Mouse (Mus musculus): Measurements from ENCODE around the gene Asb6. TPM values are rescaled to one million over a fixed set of nuclear protein-coding genes. Genes with fewer than 3 reads are reported as not detected.

The Asb6 gene
- polyA plus RNA-seq, 1 experiment from 2014 or later, result 42.5 TPM

DNA sequence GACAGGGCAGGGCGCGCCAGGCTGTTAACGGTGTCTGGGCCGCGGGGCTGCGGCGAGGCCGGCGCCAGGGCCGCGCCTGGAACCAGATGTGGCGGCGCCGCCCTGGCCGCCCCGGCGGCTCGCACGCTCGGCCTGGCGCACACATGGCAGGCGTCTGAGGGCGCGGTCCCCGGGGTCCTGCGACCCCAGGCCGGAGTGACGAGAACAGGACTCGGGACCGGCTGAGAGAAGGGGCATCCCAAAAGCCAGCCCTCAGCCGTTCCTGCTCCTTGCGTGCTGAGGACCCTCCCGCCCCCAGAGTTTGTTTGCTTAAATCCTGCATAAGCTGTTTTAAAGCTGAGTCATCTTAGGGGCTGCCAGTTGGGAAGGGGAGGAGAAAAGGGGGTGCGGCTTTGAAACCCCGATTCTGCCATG lies 34.8 kb upstream of the Asb6 start:
- Histone ChIP-seq H3K27me3 (ENCODE audit: control insufficient read depth, insufficient read depth, low read length) (peaks cover 8% of the 10 kb centered on the region), H3K9me3 (ENCODE audit: control insufficient read depth, low read length) (no peaks in the 10 kb centered on the region), H3K9ac (ENCODE audit: low read length) (peak overlapping the region; percentile 32; the same call in 1 of the 2 replicates), H3K4me3 (ENCODE audit: low read depth, low read length) (peak overlapping the region; percentile 17; the same call in 1 of the 2 replicates), H3K27ac (ENCODE audit: low read depth, low read length) (no peak overlapping the region), H3K36me3 (ENCODE audit: control insufficient read depth, insufficient read depth, low read length) (no peaks in the 10 kb centered on the region), H3K4me2 (ENCODE audit: low read depth, low read length, severe bottlenecking) (peak overlapping the region; percentile 43; the same call in 1 of the 2 replicates), H3K4me1 (replicated peaks; ENCODE audit: control insufficient read depth, insufficient read depth, low read length) (peaks cover 6% of the 10 kb centered on the region; the same call in 1 of the 2 replicates)
- 3% methylated on average over 35 of the region's 35 CpGs for WGBS
- no peak for DNase-seq (ENCODE audit: low spot score)
- no peak for ATAC-seq (replicated peaks; ENCODE audit: low FRiP score)

DNA sequence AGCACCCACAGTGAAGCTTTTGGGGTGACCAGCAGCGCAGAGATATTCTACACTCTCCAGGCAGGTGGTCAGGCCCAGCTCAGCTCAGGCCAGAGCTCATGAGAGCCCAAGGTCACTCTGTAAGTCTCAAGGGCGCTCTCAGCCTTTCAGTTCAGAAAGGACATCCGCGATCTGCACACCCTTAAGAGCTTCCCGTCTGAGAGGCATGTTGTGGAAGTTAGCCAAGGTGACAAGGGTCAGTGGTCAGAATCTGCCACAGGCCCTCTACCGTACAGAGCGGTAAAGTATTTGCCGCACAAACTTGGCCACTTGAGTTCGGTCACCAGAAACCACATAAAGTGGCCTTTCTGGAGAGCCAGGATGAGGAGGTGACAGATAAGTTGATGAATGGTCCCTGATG lies 33.4 kb upstream of the Asb6 start:
- peaks cover 6% of the 10 kb centered on the region; the same call in 1 of the 2 replicates for H3K4me1 ChIP-seq (replicated peaks; ENCODE audit: control insufficient read depth, insufficient read depth, low read length)

DNA sequence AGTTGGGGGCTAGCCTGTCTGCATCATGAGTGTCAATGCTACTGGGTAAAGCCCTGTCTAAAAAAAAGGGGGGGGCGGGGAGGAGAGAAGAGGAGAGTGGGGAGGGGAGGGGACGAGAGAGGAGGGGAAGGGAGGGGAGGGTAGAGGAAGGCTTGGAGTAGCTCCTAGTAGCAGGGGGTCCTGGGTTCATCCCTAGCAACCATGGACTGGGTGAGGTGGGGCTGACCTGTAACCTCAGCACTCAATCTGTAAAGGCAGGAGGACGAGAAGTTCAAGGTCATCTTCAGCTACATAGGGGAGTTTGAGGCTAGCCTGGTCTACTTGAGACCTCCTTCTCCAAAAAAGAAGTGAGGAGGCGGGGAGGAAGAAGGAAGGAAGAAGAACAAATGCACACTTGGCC lies 31.9 kb upstream of the Asb6 start:
- no peak overlapping the region for H3K4me3 ChIP-seq (ENCODE audit: low read depth, low read length)
- no peak for ATAC-seq (replicated peaks; ENCODE audit: low FRiP score)
- no peak overlapping the region for H3K4me2 ChIP-seq (ENCODE audit: low read depth, low read length, severe bottlenecking)
- H3K4me1 ChIP-seq (replicated peaks; ENCODE audit: control insufficient read depth, insufficient read depth, low read length), result peaks cover 6% of the 10 kb centered on the region; the same call in 1 of the 2 replicates
- no peak overlapping the region for H3K9ac ChIP-seq (ENCODE audit: low read length)
- H3K27me3 ChIP-seq (ENCODE audit: control insufficient read depth, insufficient read depth, low read length), result peaks cover 8% of the 10 kb centered on the region
- H3K36me3 ChIP-seq (ENCODE audit: control insufficient read depth, insufficient read depth, low read length), result no peaks in the 10 kb centered on the region
- no peak overlapping the region for H3K27ac ChIP-seq (ENCODE audit: low read depth, low read length)
- WGBS, result 63% methylated on average over 4 of the region's 4 CpGs
- H3K9me3 ChIP-seq (ENCODE audit: control insufficient read depth, low read length), result no peaks in the 10 kb centered on the region
- no peak for DNase-seq (ENCODE audit: low spot score)

More for the DNA sequence above, 33.4 kb upstream of the Asb6 start:
- ATAC-seq (replicated peaks; ENCODE audit: low FRiP score), result no peak
- Histone ChIP-seq H3K27me3 (ENCODE audit: control insufficient read depth, insufficient read depth, low read length) (peaks cover 8% of the 10 kb centered on the region), H3K4me2 (ENCODE audit: low read depth, low read length, severe bottlenecking) (no peak overlapping the region), H3K27ac (ENCODE audit: low read depth, low read length) (no peak overlapping the region), H3K9ac (ENCODE audit: low read length) (no peak overlapping the region), H3K9me3 (ENCODE audit: control insufficient read depth, low read length) (no peaks in the 10 kb centered on the region), H3K36me3 (ENCODE audit: control insufficient read depth, insufficient read depth, low read length) (no peaks in the 10 kb centered on the region), H3K4me3 (ENCODE audit: low read depth, low read length) (no peak overlapping the region)
- 88% methylated on average over 9 of the region's 9 CpGs for WGBS
- DNase-seq (ENCODE audit: low spot score), result no peak

DNA sequence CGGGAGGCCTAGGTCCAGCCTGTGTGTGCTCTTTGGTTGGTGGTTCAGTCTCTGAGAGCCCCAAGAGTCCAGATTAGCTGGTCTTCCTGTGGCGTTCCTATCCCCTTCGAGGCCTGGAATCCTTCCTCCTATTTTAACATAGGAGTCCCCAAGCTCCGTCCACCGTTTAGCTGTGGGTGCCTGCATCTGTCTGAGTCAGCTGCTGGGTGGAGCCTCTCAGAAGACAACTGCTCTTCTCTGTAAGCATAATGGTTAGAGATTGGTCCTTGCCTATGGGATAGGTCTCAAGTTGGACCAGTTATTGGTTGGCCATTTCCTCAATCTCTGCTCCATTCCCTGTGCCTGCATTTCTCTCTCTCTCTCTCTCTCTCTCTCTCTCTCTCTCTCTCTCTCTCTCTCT lies 29.6 kb upstream of the Asb6 start:
- Histone ChIP-seq H3K4me1 (replicated peaks; ENCODE audit: control insufficient read depth, insufficient read depth, low read length) (peaks cover 3% of the 10 kb centered on the region; the same call in 1 of the 2 replicates), H3K9me3 (ENCODE audit: control insufficient read depth, low read length) (no peaks in the 10 kb centered on the region), H3K4me3 (ENCODE audit: low read depth, low read length) (no peak overlapping the region), H3K4me2 (ENCODE audit: low read depth, low read length, severe bottlenecking) (no peak overlapping the region), H3K27ac (ENCODE audit: low read depth, low read length) (no peak overlapping the region), H3K36me3 (ENCODE audit: control insufficient read depth, insufficient read depth, low read length) (no peaks in the 10 kb centered on the region), H3K9ac (ENCODE audit: low read length) (no peak overlapping the region), H3K27me3 (ENCODE audit: control insufficient read depth, insufficient read depth, low read length) (peaks cover 6% of the 10 kb centered on the region)
- WGBS, result 88% methylated on average over 5 of the region's 5 CpGs
- ATAC-seq (replicated peaks; ENCODE audit: low FRiP score), result no peak
- DNase-seq (ENCODE audit: low spot score), result no peak

DNA sequence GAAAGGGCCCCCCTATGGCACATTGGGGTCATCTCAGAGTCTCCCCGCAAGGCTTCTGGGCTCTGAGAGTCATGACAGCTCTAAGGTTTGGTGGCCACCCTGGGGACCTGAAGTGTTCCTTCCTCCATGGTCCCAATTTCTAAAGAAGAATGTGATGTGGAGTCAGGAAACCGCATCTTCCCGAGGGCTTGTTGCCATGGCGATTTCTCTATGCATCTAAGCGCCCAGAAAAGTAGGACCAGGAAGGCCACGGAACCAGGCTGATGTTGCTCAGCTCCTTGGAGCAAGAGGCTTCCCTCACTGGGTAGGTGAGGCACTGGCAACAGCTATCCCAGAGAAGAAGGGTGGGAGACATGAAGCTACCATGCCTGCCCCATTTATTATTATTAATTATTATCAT lies 26.9 kb upstream of the Asb6 start:
- Histone ChIP-seq H3K9me3 (ENCODE audit: control insufficient read depth, low read length) (no peaks in the 10 kb centered on the region), H3K4me3 (ENCODE audit: low read depth, low read length) (no peak overlapping the region), H3K36me3 (ENCODE audit: control insufficient read depth, insufficient read depth, low read length) (no peaks in the 10 kb centered on the region), H3K27me3 (ENCODE audit: control insufficient read depth, insufficient read depth, low read length) (no peaks in the 10 kb centered on the region), H3K4me1 (replicated peaks; ENCODE audit: control insufficient read depth, insufficient read depth, low read length) (0 out of 2 replicates have a peak, but pooled peaks cover 5% of the 10 kb centered on the region), H3K27ac (ENCODE audit: low read depth, low read length) (no peak overlapping the region), H3K9ac (ENCODE audit: low read length) (no peak overlapping the region), H3K4me2 (ENCODE audit: low read depth, low read length, severe bottlenecking) (no peak overlapping the region)
- no peak for ATAC-seq (replicated peaks; ENCODE audit: low FRiP score)
- no peak for DNase-seq (ENCODE audit: low spot score)
- WGBS, result 86% methylated on average over 6 of the region's 6 CpGs

DNA sequence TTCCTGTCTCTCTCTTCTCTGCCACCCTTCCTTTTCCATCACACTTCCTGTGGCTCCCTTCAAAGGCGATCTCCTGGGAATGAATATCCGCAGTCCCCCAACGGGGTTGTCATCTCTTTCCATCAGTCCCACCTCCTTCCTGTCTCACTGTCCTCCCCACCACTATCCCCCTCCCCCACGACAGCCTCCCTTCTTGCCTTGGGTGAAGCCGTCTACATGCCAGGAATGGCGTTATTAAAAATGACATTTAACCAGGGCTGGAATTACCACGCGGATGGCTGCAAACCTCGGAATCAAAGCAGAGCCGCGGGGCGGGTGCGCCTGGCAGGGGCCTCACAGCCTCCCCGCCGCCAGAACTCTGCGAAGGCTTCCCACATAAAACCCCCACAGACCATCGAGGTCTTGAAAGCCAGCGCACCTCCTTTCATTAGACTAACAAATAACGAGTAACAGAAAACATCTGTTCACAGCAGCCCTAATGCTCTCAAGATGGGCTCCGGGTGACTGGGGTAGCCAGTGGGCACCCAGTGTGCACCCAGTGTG lies 22.7 kb upstream of the Asb6 start:
- Histone ChIP-seq H3K4me3 (ENCODE audit: low read depth, low read length) (no peak overlapping the region), H3K9ac (ENCODE audit: low read length) (no peak overlapping the region), H3K36me3 (ENCODE audit: control insufficient read depth, insufficient read depth, low read length) (no peaks in the 10 kb centered on the region), H3K27ac (ENCODE audit: low read depth, low read length) (no peak overlapping the region), H3K27me3 (ENCODE audit: control insufficient read depth, insufficient read depth, low read length) (no peaks in the 10 kb centered on the region), H3K4me2 (ENCODE audit: low read depth, low read length, severe bottlenecking) (no peak overlapping the region), H3K4me1 (replicated peaks; ENCODE audit: control insufficient read depth, insufficient read depth, low read length) (0 out of 2 replicates have a peak, but pooled peaks cover 5% of the 10 kb centered on the region), H3K9me3 (ENCODE audit: control insufficient read depth, low read length) (no peaks in the 10 kb centered on the region)
- WGBS, result 39% methylated on average over 20 of the region's 20 CpGs
- no peak for DNase-seq (ENCODE audit: low spot score)
- ATAC-seq (replicated peaks; ENCODE audit: low FRiP score), result no peak

DNA sequence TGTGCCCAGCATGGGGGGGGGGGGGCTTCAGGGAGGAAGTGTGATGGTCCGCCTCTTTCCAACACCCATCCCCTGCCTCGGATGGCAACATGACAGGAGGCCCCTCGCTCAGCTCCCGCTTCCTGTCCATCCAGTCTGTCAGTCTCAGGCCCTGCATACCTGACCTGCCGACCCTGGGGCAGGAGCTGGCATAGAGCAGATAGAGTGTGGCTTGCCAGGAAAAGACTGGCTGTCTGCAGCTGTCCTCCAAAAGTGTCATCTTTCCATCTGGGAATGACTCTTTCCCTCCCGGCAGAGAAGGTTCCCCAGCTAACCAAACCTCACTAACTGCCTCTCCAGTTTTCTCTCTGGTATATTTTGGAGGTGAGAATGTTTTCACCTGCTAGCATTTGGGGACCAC lies 20.4 kb upstream of the Asb6 start:
- Histone ChIP-seq H3K27me3 (ENCODE audit: control insufficient read depth, insufficient read depth, low read length) (peaks cover 4% of the 10 kb centered on the region), H3K36me3 (ENCODE audit: control insufficient read depth, insufficient read depth, low read length) (no peaks in the 10 kb centered on the region), H3K4me1 (replicated peaks; ENCODE audit: control insufficient read depth, insufficient read depth, low read length) (0 out of 2 replicates have a peak, but pooled peaks cover 5% of the 10 kb centered on the region), H3K9ac (ENCODE audit: low read length) (no peak overlapping the region), H3K9me3 (ENCODE audit: control insufficient read depth, low read length) (no peaks in the 10 kb centered on the region), H3K4me2 (ENCODE audit: low read depth, low read length, severe bottlenecking) (no peak overlapping the region), H3K4me3 (ENCODE audit: low read depth, low read length) (no peak overlapping the region), H3K27ac (ENCODE audit: low read depth, low read length) (no peak overlapping the region)
- ATAC-seq (replicated peaks; ENCODE audit: low FRiP score), result no peak
- no peak for DNase-seq (ENCODE audit: low spot score)
- 72% methylated on average over 6 of the region's 6 CpGs for WGBS

DNA sequence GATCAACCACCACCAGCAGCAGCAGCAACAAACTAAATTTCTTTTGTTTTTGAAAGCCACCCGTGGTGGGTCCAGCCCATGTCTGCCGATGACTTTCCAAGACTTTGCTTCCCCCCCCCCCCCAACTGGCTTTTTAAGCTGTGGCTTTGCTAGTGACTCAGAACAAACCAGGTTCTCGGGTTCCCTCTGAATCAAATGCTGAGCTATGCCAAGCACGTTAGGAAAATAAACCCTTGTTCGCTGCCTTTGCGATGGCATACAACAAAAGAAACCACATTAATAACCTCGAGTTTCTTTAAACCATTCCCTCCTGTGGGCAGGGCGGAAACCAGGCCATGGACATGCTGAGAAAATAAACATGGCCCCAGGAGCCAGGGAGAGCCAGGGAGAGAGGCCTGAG lies 18.1 kb upstream of the Asb6 start:
- Histone ChIP-seq H3K4me3 (ENCODE audit: low read depth, low read length) (no peak overlapping the region), H3K27me3 (ENCODE audit: control insufficient read depth, insufficient read depth, low read length) (peaks cover 19% of the 10 kb centered on the region), H3K27ac (ENCODE audit: low read depth, low read length) (no peak overlapping the region), H3K9me3 (ENCODE audit: control insufficient read depth, low read length) (no peaks in the 10 kb centered on the region), H3K4me2 (ENCODE audit: low read depth, low read length, severe bottlenecking) (no peak overlapping the region), H3K36me3 (ENCODE audit: control insufficient read depth, insufficient read depth, low read length) (no peaks in the 10 kb centered on the region), H3K9ac (ENCODE audit: low read length) (no peak overlapping the region), H3K4me1 (replicated peaks; ENCODE audit: control insufficient read depth, insufficient read depth, low read length) (peaks cover 4% of the 10 kb centered on the region; the same call in 1 of the 2 replicates)
- ATAC-seq (replicated peaks; ENCODE audit: low FRiP score), result no peak
- 59% methylated on average over 8 of the region's 8 CpGs for WGBS
- no peak for DNase-seq (ENCODE audit: low spot score)

DNA sequence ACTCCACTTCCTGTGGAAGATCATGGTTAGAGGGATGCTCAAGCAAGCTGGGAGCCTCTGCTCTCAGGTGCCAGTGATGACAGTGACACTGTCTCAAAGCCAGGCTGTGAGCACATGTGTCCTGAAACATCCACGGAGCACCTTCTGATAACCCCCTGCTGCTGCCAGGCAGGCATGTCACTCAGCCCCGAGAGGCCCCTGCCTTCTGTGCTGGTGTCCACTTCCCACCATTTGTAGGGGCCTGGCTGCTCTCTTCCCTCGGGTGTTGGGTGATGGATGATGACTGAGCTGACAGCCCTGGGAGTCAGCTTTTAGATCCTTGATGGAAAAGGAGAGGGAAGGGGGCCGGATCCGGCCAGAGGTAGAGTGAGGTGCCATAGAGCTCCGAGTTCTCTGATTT lies 16.6 kb upstream of the Asb6 start:
- Histone ChIP-seq H3K9ac (ENCODE audit: low read length) (no peak overlapping the region), H3K27ac (ENCODE audit: low read depth, low read length) (no peak overlapping the region), H3K4me1 (replicated peaks; ENCODE audit: control insufficient read depth, insufficient read depth, low read length) (peaks cover 4% of the 10 kb centered on the region; the same call in 1 of the 2 replicates), H3K4me3 (ENCODE audit: low read depth, low read length) (no peak overlapping the region), H3K9me3 (ENCODE audit: control insufficient read depth, low read length) (no peaks in the 10 kb centered on the region), H3K4me2 (ENCODE audit: low read depth, low read length, severe bottlenecking) (0 out of 2 replicates have a peak overlapping the region, but pooled peaks have one; percentile 8), H3K27me3 (ENCODE audit: control insufficient read depth, insufficient read depth, low read length) (peaks cover 19% of the 10 kb centered on the region), H3K36me3 (ENCODE audit: control insufficient read depth, insufficient read depth, low read length) (no peaks in the 10 kb centered on the region)
- ATAC-seq (replicated peaks; ENCODE audit: low FRiP score), result no peak
- DNase-seq (ENCODE audit: low spot score), result no peak
- WGBS, result 56% methylated on average over 6 of the region's 6 CpGs
